Mouse (Mus musculus): Measurements from ENCODE around the gene Dus2. TPM values are rescaled to one million over a fixed set of nuclear protein-coding genes. Genes with fewer than 3 reads are reported as not detected.
A peak's percentile ranks its signal among the peaks of the same experiment; 100 is the strongest.

The Dus2 gene
- polyA plus RNA-seq, 1 experiment from 2014 or later = 7.6 TPM

DNA sequence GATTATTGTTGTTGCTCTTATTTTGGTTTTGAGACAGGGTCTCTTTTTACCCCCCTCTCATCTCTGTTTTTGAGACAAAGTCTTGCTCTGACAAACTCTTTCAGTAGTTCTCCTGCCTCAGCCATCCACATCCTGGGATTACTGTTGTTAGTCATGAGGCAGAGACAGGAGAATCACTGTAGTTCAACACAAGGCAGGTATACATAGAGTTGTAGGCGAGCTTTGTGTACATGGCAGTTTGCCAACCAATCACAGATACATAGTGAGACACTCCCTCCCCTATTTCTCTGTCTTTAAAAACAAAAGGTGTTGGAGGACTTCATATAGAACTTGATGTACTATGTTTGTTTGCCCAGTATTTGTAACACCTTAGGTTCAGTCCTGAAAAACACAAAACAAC, 83.5 kb downstream of the Dus2 start:
- no peak overlapping the region for H3K9ac ChIP-seq (ENCODE audit: low read depth, low read length)
- no peak overlapping the region for H3K27ac ChIP-seq (ENCODE audit: low read depth, low read length)
- no peak for TF ChIP-seq CTCF (IDR thresholded peaks at IDR 0.05; ENCODE audit: low read depth)
- no peaks in the 10 kb centered on the region for H3K27me3 ChIP-seq (replicated peaks; ENCODE audit: control insufficient read depth, insufficient read depth, low read length)
- H3K36me3 ChIP-seq (ENCODE audit: control insufficient read depth, insufficient read depth) = peaks cover 7% of the 10 kb centered on the region; the same call in 1 of the 2 replicates
- WGBS = 26% methylated on average over 1 of the region's 1 CpGs
- no peaks in the 10 kb centered on the region for H3K4me1 ChIP-seq (replicated peaks; ENCODE audit: control insufficient read depth, insufficient read depth, low read length)
- no peak for ATAC-seq
- H3K4me3 ChIP-seq (ENCODE audit: low read depth, low read length) = no peak overlapping the region
- H3K9me3 ChIP-seq (ENCODE audit: control insufficient read depth) = no peaks in the 10 kb centered on the region
- no peak overlapping the region for H3K4me2 ChIP-seq (replicated peaks; ENCODE audit: low read depth)

GRCm38 (mm10) chr8:106075161-106075862, 84.2 kb downstream of the Dus2 start:
- peak; percentile 62 for TF ChIP-seq CTCF (IDR thresholded peaks at IDR 0.05; ENCODE audit: low read depth)
- Histone ChIP-seq H3K27me3 (replicated peaks; ENCODE audit: control insufficient read depth, insufficient read depth, low read length) (no peaks in the 10 kb centered on the region), H3K4me2 (replicated peaks; ENCODE audit: low read depth) (no peak overlapping the region), H3K27ac (ENCODE audit: low read depth, low read length) (no peak overlapping the region), H3K9me3 (ENCODE audit: control insufficient read depth) (no peaks in the 10 kb centered on the region), H3K9ac (ENCODE audit: low read depth, low read length) (no peak overlapping the region), H3K36me3 (ENCODE audit: control insufficient read depth, insufficient read depth) (peaks cover 7% of the 10 kb centered on the region; the same call in 1 of the 2 replicates), H3K4me1 (replicated peaks; ENCODE audit: control insufficient read depth, insufficient read depth, low read length) (no peaks in the 10 kb centered on the region), H3K4me3 (ENCODE audit: low read depth, low read length) (no peak overlapping the region)
- WGBS = 62% methylated on average over 9 of the region's 9 CpGs
- no peak for ATAC-seq

DNA sequence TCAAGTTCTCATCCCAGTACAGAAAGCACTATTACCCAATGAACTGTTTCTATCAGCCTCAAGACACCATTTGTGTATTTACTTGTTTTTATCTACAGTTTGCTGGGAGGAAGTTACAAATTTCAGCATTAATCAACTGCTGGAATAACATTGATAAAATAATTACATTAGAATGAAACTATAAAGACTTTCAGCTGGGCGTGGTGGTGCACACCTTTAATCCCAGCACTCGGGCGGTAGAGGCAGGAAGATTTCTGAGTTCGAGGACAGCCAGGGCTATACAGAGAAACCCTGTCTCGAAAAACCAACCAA, 84.7 kb downstream of the Dus2 start:
- no peak overlapping the region for H3K4me2 ChIP-seq (replicated peaks; ENCODE audit: low read depth)
- TF ChIP-seq CTCF (IDR thresholded peaks at IDR 0.05; ENCODE audit: low read depth) = no peak
- H3K9me3 ChIP-seq (ENCODE audit: control insufficient read depth) = no peaks in the 10 kb centered on the region
- peaks cover 9% of the 10 kb centered on the region; the same call in 1 of the 2 replicates for H3K36me3 ChIP-seq (ENCODE audit: control insufficient read depth, insufficient read depth)
- H3K27me3 ChIP-seq (replicated peaks; ENCODE audit: control insufficient read depth, insufficient read depth, low read length) = no peaks in the 10 kb centered on the region
- H3K9ac ChIP-seq (ENCODE audit: low read depth, low read length) = no peak overlapping the region
- no peaks in the 10 kb centered on the region for H3K4me1 ChIP-seq (replicated peaks; ENCODE audit: control insufficient read depth, insufficient read depth, low read length)
- 85% methylated on average over 5 of the region's 5 CpGs for WGBS
- no peak for ATAC-seq
- H3K27ac ChIP-seq (ENCODE audit: low read depth, low read length) = no peak overlapping the region
- H3K4me3 ChIP-seq (ENCODE audit: low read depth, low read length) = no peak overlapping the region

DNA sequence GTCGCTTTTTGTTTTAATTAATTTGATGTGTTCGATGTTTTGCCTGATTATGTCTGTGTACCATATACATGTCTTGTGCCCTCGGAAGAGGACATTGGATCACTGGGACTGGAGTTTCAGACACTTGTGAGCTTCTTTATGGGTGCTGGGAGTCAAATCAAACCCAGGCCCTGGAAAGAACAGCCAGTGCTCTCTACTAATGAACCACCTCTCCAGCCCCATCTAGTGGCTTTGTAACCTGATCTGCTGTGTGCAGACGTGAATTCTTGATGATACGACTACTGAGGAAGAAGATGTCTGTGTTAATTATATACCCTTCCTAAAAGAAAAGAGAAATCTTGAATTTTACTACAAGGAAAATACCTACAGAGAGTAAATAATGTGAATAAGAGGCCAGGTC, 85.5 kb downstream of the Dus2 start:
- Histone ChIP-seq H3K27me3 (replicated peaks; ENCODE audit: control insufficient read depth, insufficient read depth, low read length) (no peaks in the 10 kb centered on the region), H3K9ac (ENCODE audit: low read depth, low read length) (no peak overlapping the region), H3K4me1 (replicated peaks; ENCODE audit: control insufficient read depth, insufficient read depth, low read length) (no peaks in the 10 kb centered on the region), H3K4me3 (ENCODE audit: low read depth, low read length) (no peak overlapping the region), H3K9me3 (ENCODE audit: control insufficient read depth) (no peaks in the 10 kb centered on the region), H3K36me3 (ENCODE audit: control insufficient read depth, insufficient read depth) (peaks cover 15% of the 10 kb centered on the region), H3K4me2 (replicated peaks; ENCODE audit: low read depth) (no peak overlapping the region), H3K27ac (ENCODE audit: low read depth, low read length) (no peak overlapping the region)
- peak; percentile 67 for TF ChIP-seq CTCF (IDR thresholded peaks at IDR 0.05; ENCODE audit: low read depth)
- 80% methylated on average over 5 of the region's 5 CpGs for WGBS
- ATAC-seq = no peak

DNA sequence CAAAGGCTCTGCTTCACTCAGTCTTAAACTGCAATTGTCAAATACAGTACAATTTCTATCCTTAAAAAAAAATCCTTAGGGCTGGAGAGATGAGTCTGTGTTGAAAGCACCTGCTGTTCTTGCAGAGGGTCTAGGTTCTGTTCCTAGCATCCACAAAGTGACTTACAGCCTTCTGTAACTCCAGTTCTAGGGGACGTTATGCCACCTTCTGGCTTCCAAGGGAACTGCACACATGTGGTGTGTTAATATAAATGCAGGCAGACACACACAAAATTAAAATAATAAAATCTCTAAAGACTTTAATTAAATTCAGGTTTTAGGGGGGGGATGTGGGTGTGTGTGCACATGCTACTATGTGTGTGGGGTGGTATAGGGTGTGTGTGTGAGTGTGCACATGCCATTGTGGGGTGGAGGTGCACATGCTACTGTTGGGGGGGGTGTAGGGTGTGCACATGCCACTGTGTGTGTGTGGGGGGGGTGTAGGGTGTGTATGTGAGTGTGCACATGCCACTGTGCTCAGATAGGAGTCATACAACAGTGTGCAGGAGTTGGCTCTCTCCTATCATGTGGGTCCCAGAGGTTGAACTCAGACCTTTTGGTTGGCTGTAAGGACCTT, 86.4 kb downstream of the Dus2 start:
- no peak overlapping the region for H3K4me3 ChIP-seq (ENCODE audit: low read depth, low read length)
- no peak overlapping the region for H3K9ac ChIP-seq (ENCODE audit: low read depth, low read length)
- H3K27me3 ChIP-seq (replicated peaks; ENCODE audit: control insufficient read depth, insufficient read depth, low read length) = no peaks in the 10 kb centered on the region
- H3K36me3 ChIP-seq (ENCODE audit: control insufficient read depth, insufficient read depth) = peaks cover 16% of the 10 kb centered on the region
- no peaks in the 10 kb centered on the region for H3K9me3 ChIP-seq (ENCODE audit: control insufficient read depth)
- H3K27ac ChIP-seq (ENCODE audit: low read depth, low read length) = no peak overlapping the region
- H3K4me1 ChIP-seq (replicated peaks; ENCODE audit: control insufficient read depth, insufficient read depth, low read length) = no peaks in the 10 kb centered on the region
- 90% methylated on average over 1 of the region's 1 CpGs for WGBS
- peak; percentile 49 for TF ChIP-seq CTCF (IDR thresholded peaks at IDR 0.05; ENCODE audit: low read depth)
- H3K4me2 ChIP-seq (replicated peaks; ENCODE audit: low read depth) = no peak overlapping the region
- ATAC-seq = no peak

DNA sequence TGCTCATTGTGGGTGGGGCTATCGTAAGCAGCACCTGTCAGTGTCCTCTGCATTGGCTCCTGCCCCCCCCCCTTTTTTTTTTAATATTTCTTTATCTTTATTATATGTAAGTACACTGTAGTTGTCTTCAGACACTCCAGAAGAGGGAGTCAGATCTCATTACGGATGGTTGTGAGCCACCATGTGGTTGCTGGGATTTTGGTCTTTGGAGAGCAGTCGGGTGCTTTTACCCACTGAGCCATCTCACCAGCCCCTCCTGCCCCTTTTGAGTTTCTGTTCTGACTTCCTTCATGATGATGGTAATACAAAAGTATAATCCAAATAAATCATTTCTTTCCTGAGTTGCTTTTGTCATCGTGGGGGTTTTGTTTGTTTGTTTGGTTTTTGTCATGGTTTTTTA, 111.2 kb downstream of the Dus2 start:
- no peak overlapping the region for H3K4me2 ChIP-seq (replicated peaks; ENCODE audit: low read depth)
- no peak overlapping the region for H3K4me3 ChIP-seq (ENCODE audit: low read depth, low read length)
- H3K27ac ChIP-seq (ENCODE audit: low read depth, low read length) = no peak overlapping the region
- no peaks in the 10 kb centered on the region for H3K4me1 ChIP-seq (replicated peaks; ENCODE audit: control insufficient read depth, insufficient read depth, low read length)
- no peak for TF ChIP-seq CTCF (IDR thresholded peaks at IDR 0.05; ENCODE audit: low read depth)
- H3K36me3 ChIP-seq (ENCODE audit: control insufficient read depth, insufficient read depth) = peaks cover 29% of the 10 kb centered on the region
- H3K27me3 ChIP-seq (replicated peaks; ENCODE audit: control insufficient read depth, insufficient read depth, low read length) = no peaks in the 10 kb centered on the region
- no peaks in the 10 kb centered on the region for H3K9me3 ChIP-seq (ENCODE audit: control insufficient read depth)
- no peak for ATAC-seq
- no peak overlapping the region for H3K9ac ChIP-seq (ENCODE audit: low read depth, low read length)
- 80% methylated on average over 4 of the region's 4 CpGs for WGBS

Small RNAs within 50 kb of the gene (microRNA-seq; reads per million reads assigned to microRNA genes)
- not detected for gene Mir7074

Other genes with a start within 250 kb of the Dus2 start
- 4.0 and 4.4 TPM in 2 replicates for gene Gfod2, start 232.7 kb upstream of the Dus2 start, polyA plus RNA-seq (2015; fragmentation: Nextera tagmentation; extraction: Ambion mirVana)
- 4.1 and 4.6 TPM in 2 replicates for gene Ranbp10, start 164.0 kb upstream of the Dus2 start, polyA plus RNA-seq (2015; fragmentation: Nextera tagmentation; extraction: Ambion mirVana)
- not detected in 2 replicates for gene Tsnaxip1, start 163.6 kb upstream of the Dus2 start, polyA plus RNA-seq (2015; fragmentation: Nextera tagmentation; extraction: Ambion mirVana)
- gene Cenpt, start 138.1 kb upstream of the Dus2 start, polyA plus RNA-seq (2015; fragmentation: Nextera tagmentation; extraction: Ambion mirVana) = 8.5 and 9.3 TPM in 2 replicates
- 28.3 and 29.2 TPM in 2 replicates for gene Thap11, start 136.2 kb upstream of the Dus2 start, polyA plus RNA-seq (2015; fragmentation: Nextera tagmentation; extraction: Ambion mirVana)
- gene Nutf2, start 130.8 kb upstream of the Dus2 start, polyA plus RNA-seq (2015; fragmentation: Nextera tagmentation; extraction: Ambion mirVana) = 87.7 and 97.3 TPM in 2 replicates
- gene Edc4, start 110.5 kb upstream of the Dus2 start, polyA plus RNA-seq (2015; fragmentation: Nextera tagmentation; extraction: Ambion mirVana) = 9.8 and 11.5 TPM in 2 replicates
- 0.35 TPM in 1 of 2 replicates, not detected in the other for gene Nrn1l, start 97.8 kb upstream of the Dus2 start, polyA plus RNA-seq (2015; fragmentation: Nextera tagmentation; extraction: Ambion mirVana)
- 11.0 and 12.5 TPM in 2 replicates for gene Pskh1, start 90.9 kb upstream of the Dus2 start, polyA plus RNA-seq (2015; fragmentation: Nextera tagmentation; extraction: Ambion mirVana)
- 0.63 and 1.4 TPM in 2 replicates for gene Ctrl, start 57.5 kb upstream of the Dus2 start, polyA plus RNA-seq (2015; fragmentation: Nextera tagmentation; extraction: Ambion mirVana)
- gene Psmb10, start 52.9 kb upstream of the Dus2 start, polyA plus RNA-seq (2015; fragmentation: Nextera tagmentation; extraction: Ambion mirVana) = 186 and 204 TPM in 2 replicates
- gene Lcat, start 48.0 kb upstream of the Dus2 start, polyA plus RNA-seq (2015; fragmentation: Nextera tagmentation; extraction: Ambion mirVana) = 0.20 and 0.37 TPM in 2 replicates
- gene Slc12a4, start 25.2 kb upstream of the Dus2 start, polyA plus RNA-seq (2015; fragmentation: Nextera tagmentation; extraction: Ambion mirVana) = 6.8 and 8.0 TPM in 2 replicates
- gene Dpep3, start 11.9 kb upstream of the Dus2 start, polyA plus RNA-seq (2015; fragmentation: Nextera tagmentation; extraction: Ambion mirVana) = not detected in 2 replicates
- not detected in 2 replicates for gene Dpep2nb, start 14.6 kb downstream of the Dus2 start, polyA plus RNA-seq (2015; fragmentation: Nextera tagmentation; extraction: Ambion mirVana)
- 7.5 and 8.5 TPM in 2 replicates for gene Ddx28, start 20.5 kb downstream of the Dus2 start, polyA plus RNA-seq (2015; fragmentation: Nextera tagmentation; extraction: Ambion mirVana)
- gene Nfatc3, start 67.5 kb downstream of the Dus2 start, polyA plus RNA-seq (2015; fragmentation: Nextera tagmentation; extraction: Ambion mirVana) = 3.1 and 4.1 TPM in 2 replicates
- gene Esrp2, start 145.6 kb downstream of the Dus2 start, polyA plus RNA-seq (2015; fragmentation: Nextera tagmentation; extraction: Ambion mirVana) = 9.2 and 11.0 TPM in 2 replicates
- gene Pla2g15, start 159.1 kb downstream of the Dus2 start, polyA plus RNA-seq (2015; fragmentation: Nextera tagmentation; extraction: Ambion mirVana) = 7.4 and 7.9 TPM in 2 replicates
- 18.0 and 18.4 TPM in 2 replicates for gene Slc7a6, start 177.5 kb downstream of the Dus2 start, polyA plus RNA-seq (2015; fragmentation: Nextera tagmentation; extraction: Ambion mirVana)
- gene Slc7a6os, start 219.6 kb downstream of the Dus2 start, polyA plus RNA-seq (2015; fragmentation: Nextera tagmentation; extraction: Ambion mirVana) = 17.0 and 21.0 TPM in 2 replicates
- 11.7 and 12.2 TPM in 2 replicates for gene Prmt7, start 219.6 kb downstream of the Dus2 start, polyA plus RNA-seq (2015; fragmentation: Nextera tagmentation; extraction: Ambion mirVana)